Mouse (Mus musculus) spleen, embryonic (tissue): Measurements from ENCODE around the gene Elf4.

Experiments
- CTCF ChIA-PET: fragments of 350-600 bp; sonication (Branson Sonifier 250); formaldehyde crosslinking; loops from one replicate; lab custom pipeline; 2022; lab: Charles Lee

The Elf4 gene

DNA sequence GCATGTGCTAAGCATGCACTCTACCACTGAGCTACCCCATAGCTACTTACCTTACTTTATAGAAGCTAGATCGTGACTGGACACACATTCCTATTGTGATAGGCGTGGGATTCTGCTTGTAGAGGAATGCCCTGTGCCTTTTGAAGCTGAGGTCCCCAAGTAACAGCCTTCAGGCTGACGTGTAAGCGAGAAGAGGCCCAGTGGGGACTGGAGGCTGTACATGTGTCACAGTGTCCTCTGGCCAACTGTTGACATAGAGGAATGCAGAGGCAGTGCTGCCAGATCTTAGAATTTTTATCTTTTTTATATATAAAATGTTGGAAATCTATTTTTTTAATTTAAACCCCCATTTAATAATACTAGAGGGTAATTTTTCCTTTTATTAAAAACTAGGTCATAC is 62.9 kb downstream of the Elf4 start:
- CTCF ChIA-PET = no interaction called here

GRCm38 (mm10) chrX:48389380-48389779 is 73.6 kb downstream of the Elf4 start:
- CTCF ChIA-PET = interaction anchor here (0.7 kb wide), 1 partner anchor 26 kb away, joined by 3 read pairs; no protein-coding TSS in a partner anchor

- CTCF ChIA-PET = no interaction called here
These were observed 77.0 kb downstream of the Elf4 start for GRCm38 (mm10) chrX:48385927-48386326.

GRCm38 (mm10) chrX:48383643-48384042 is 79.3 kb downstream of the Elf4 start:
- CTCF ChIA-PET = no interaction called here

DNA sequence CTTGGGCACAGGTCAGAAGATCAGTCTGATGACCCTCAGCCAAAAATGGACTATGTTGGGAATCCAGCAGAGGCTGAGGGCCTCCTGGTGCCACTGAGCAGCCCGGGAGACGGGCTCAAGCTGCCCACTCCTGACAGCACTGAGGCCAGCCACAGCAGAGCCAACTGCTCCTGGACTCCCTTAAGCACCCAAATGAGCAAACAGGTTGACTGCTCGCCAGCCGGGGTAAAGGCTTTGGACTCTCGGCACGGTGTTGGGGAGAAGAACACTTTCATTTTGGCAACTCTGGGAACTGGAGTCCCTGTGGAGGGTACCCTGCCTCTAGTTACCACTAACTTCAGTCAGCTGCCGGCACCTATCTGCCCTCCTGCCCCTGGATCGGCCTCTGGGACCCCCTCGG is 95.1 kb downstream of the Elf4 start:
- CTCF ChIA-PET = no interaction called here

DNA sequence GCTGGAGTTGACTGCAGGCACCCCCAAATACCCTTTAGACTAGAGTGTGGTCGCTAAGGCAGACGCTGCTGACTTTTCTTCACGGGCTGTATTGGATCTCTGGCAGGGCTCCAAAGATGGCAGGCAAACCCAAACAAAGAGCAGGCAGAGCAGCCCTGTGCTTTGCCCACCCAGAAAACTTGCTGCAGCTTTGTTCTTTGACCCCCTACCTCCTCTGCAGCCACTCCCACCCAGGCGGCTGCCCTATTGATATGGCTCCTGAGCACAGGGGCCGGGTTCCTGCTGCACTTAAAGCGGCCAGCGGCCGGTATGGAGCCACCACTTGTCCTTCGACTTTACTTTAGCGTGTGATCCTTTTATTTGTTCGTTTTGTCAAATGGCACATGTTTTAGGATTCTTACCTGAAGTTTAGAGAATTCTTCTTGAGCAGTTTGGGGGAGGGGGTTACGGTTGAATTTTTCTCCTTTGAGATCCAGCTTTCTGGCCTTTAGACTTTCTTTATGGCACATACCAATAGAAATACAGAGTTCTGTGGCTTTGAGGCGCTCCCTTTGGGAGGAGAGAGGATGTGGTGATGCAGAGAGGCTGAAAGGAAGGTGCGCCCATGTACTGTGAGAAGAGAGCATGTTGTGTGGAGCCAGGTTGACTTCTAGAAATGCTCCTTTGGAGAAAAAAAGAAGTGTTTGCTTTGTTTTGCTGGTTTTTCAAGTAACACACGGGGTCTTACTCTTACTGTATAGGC is 96.9 kb downstream of the Elf4 start:
- CTCF ChIA-PET = no interaction called here
